Mouse (Mus musculus) megakaryocyte, embryonic 14.5 days (primary cell): Measurements from ENCODE around the gene Slc16a11. TPM values are rescaled to one million over a fixed set of nuclear protein-coding genes. Genes with fewer than 3 reads are reported as not detected.

ENCODE experiments used
- H3K27me3 ChIP-seq: replicated peaks from 2 replicates; pipeline ENCODE3; 2012; ENCODE audit warnings: inconsistent platforms
- H3K36me3 ChIP-seq: replicated peaks from 2 replicates; pipeline ENCODE3; 2012; ENCODE audit warnings: low read length, inconsistent platforms, mixed read lengths
- H3K4me1 ChIP-seq: 2 replicates; pipeline ENCODE4 v1.6.1; 2012; ENCODE audit warnings: inconsistent platforms
- H3K4me3 ChIP-seq: replicated peaks from 2 replicates; pipeline ENCODE3; 2012; ENCODE audit warnings: moderate library complexity, mild to moderate bottlenecking, inconsistent platforms
- H3K9me3 ChIP-seq: 2 replicates; pipeline ENCODE4 v1.6.1; 2012; ENCODE audit warnings: inconsistent platforms
- FLI1 ChIP-seq: IDR thresholded peaks from 2 replicates; pipeline ENCODE4 v1.6.1; 2012; ENCODE audit warnings: low read length, inconsistent platforms, mixed read lengths
- GATA1 ChIP-seq: IDR thresholded peaks from 3 replicates; pipeline ENCODE4 v1.6.1; 2012; ENCODE audit warnings: mixed read lengths, low read length, inconsistent platforms, borderline replicate concordance
- polyA plus RNA-seq: library from polyadenylated mRNA; stranded (reverse); fragments of >175 nt; gene quantifications from 2 replicates; pipeline ENCODE4 v1.2.3, GENCODE M21; 2012; ENCODE audit warnings: low replicate concordance; ENCODE audit not compliant: insufficient read depth

Slc16a11 gene
- polyA plus RNA-seq, 1 experiment: not detected

DNA sequence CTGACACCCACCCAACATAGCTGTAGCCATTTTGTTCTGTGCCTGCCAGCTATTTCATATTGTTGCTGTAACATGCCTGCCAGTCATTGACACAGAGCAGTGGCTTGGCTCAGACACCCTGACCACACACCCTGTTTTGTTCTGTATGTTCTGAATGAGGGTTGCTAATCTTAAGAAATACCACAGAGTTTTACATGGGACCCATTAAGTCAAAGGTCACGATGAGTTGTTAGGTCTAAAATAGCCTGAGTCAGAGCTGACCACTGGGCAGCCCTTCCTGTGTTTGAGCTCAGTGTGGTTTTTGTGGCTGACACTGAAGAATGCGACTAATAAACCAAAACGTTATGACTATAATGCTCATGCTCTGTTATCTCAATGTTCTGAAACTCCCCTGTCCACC is 14.2 kb upstream of the Slc16a11 start:
- H3K9me3 ChIP-seq: peaks cover 11% of the 10 kb centered on the region
- no peak for TF ChIP-seq FLI1
- TF ChIP-seq GATA1: no peak
- peaks cover 76% of the 10 kb centered on the region for H3K27me3 ChIP-seq
- H3K36me3 ChIP-seq: no peaks in the 10 kb centered on the region
- H3K4me3 ChIP-seq: no peak overlapping the region
- peaks cover 43% of the 10 kb centered on the region for H3K4me1 ChIP-seq

DNA sequence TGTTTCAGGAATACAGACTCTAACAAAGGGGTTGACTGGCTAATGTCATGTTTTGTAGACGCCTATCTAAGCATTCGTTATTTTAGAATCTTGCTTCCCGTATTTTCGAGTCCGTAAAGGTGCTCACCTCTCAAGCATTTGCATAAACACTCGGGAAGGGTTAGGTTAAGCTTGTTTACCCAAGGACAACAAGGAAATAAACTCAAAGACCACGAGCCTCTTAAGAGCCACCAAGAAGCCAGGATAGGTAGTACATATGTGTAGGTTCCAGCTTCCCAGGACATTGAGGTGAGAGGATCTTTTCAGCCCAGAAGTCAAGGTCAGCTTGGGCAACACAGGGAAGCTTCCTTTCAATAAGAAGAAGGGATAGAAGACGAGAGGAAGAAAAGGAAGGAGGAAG is 13.4 kb upstream of the Slc16a11 start:
- TF ChIP-seq FLI1 (no peak), GATA1 (no peak)
- peaks cover 73% of the 10 kb centered on the region for H3K27me3 ChIP-seq

DNA sequence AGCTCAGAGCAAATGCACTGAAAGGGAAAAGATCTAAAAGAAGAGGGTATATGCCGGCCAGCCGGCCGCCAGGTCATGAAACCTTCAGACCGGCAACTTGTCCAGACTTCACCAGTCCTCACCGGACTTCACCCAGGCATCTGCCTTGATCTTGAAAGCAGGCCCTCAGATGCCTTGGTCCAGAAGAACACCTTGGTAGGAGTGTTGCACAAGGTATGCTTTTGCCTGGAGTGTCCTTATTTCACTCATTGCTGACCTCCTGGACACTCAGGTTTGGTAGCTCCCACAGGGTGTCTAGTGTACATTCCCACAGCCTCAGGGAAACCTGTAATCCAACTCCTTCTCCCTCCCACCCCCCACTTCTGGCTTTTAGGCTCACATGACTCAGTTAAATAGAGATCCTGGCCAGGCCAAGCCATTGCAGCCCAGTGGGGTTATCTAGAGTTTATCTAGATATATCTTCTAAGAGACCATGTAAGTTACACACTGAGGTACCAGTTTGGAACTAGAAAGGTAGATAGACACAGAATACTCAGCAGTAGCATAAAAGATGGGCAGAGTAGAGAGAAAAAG is 12.4 kb upstream of the Slc16a11 start:
- Histone ChIP-seq H3K4me1 (peaks cover 49% of the 10 kb centered on the region), H3K27me3 (peaks cover 73% of the 10 kb centered on the region), H3K4me3 (no peak overlapping the region), H3K9me3 (peaks cover 10% of the 10 kb centered on the region), H3K36me3 (no peaks in the 10 kb centered on the region)
- TF ChIP-seq GATA1 (no peak), FLI1 (no peak)

More for the DNA sequence above, 13.4 kb upstream of the Slc16a11 start:
- Histone ChIP-seq H3K36me3 (no peaks in the 10 kb centered on the region), H3K9me3 (peaks cover 11% of the 10 kb centered on the region), H3K4me3 (no peak overlapping the region), H3K4me1 (peaks cover 41% of the 10 kb centered on the region)

DNA sequence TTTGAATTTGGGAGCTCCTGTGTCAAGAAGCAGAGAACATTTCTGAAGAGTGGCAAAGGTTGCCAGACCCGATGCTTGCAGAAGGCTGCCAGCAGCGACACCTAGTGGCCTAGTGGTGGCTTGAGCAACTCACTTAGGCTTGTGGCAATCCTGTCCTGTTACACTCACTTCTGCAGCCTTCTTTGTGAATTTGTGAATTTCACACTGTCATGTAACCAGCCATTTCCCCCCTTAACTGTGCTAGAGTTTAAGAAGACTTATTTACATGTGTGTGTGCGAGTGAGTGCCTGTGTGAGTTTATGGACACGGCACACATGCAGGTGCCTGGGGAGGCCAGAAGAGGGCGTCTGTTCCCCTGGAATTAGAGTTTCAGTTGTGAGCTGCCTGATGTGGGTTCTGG is 10.9 kb upstream of the Slc16a11 start:
- Histone ChIP-seq H3K4me1 (peaks cover 57% of the 10 kb centered on the region), H3K9me3 (0 out of 2 replicates have a peak, but pooled peaks cover 4% of the 10 kb centered on the region), H3K36me3 (no peaks in the 10 kb centered on the region), H3K27me3 (peaks cover 69% of the 10 kb centered on the region), H3K4me3 (no peak overlapping the region)
- TF ChIP-seq FLI1: no peak
- no peak for TF ChIP-seq GATA1

DNA sequence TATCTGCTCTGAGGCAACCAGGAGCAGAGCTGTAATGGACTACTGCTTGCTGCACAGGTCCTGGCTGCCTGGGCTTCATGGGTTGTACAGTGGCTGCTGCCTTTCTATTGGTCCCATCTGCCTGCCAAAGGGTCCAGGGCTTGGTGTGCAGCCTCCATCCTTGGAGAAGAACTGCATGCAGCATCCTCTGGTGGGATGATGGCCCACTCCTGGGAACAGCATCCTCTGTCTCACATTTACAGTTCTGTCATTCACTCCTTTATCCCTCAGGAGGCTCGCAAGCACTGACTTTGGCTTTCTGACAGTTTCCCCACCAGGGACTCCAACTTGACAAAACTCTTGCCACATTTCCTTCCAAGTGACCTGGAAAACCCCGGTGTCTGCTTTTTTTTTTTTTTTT is 5.8 kb upstream of the Slc16a11 start:
- Histone ChIP-seq H3K4me3 (no peak overlapping the region), H3K4me1 (peaks cover 46% of the 10 kb centered on the region)
- TF ChIP-seq GATA1: no peak
- no peak for TF ChIP-seq FLI1

DNA sequence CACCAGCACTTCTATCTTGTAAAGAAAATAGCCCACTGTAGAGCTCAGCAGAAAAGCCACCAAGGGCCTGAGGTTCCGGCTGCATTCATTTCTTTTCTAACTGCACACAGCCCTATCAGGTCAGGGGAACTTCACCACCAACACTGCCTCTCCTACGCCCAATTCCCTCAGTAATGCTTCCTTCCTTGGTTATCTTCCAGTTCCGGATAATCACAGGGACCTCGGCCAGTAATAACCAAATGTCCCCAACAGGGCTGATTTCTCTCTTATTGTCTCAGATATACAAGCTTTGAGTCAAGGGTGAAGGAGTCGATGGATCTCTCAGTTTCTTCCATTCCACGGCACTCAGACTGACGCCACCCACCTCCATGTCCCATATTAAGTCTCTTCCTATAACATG is 5.3 kb upstream of the Slc16a11 start:
- TF ChIP-seq FLI1 (no peak), GATA1 (no peak)
- Histone ChIP-seq H3K36me3 (no peaks in the 10 kb centered on the region), H3K4me1 (peaks cover 41% of the 10 kb centered on the region), H3K27me3 (peaks cover 65% of the 10 kb centered on the region), H3K9me3 (no peaks in the 10 kb centered on the region), H3K4me3 (no peak overlapping the region)

More for the DNA sequence above, 5.8 kb upstream of the Slc16a11 start:
- H3K27me3 ChIP-seq: peaks cover 66% of the 10 kb centered on the region
- 0 out of 2 replicates have a peak, but pooled peaks cover 3% of the 10 kb centered on the region for H3K9me3 ChIP-seq
- H3K36me3 ChIP-seq: no peaks in the 10 kb centered on the region

DNA sequence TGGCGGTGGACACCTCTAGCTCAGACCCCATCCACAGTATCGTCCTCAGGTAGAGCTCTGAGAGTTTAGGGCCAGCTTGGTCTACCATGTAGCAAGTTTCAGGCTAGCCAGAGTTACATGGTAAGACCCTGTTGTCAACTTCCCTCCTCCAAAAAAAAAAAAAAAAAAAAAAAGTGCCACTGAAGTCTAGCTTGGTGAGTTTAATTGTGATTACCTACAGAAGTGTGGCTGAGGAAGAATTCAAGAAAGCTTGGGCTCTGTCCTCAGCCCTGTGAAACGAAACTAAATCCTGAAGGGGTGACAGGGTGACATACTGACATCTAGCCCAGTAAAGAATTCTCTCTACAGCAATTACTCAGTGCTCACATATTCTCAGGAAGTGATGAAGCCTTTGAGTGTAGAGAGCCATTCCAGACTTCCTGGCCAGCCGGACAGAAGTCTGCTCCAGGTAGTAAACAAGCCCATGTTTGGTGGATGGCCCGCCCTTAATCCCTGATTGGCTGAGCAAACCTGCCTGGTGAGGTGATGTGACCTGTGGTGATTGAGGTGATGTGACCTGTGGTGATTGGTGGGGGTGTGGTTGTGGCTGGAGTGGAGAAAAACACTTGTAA is 3.7 kb upstream of the Slc16a11 start:
- no peak for TF ChIP-seq GATA1
- TF ChIP-seq FLI1: no peak
- H3K27me3 ChIP-seq: peaks cover 68% of the 10 kb centered on the region
- H3K9me3 ChIP-seq: no peaks in the 10 kb centered on the region
- H3K4me3 ChIP-seq: no peak overlapping the region
- H3K4me1 ChIP-seq: peaks cover 40% of the 10 kb centered on the region
- H3K36me3 ChIP-seq: no peaks in the 10 kb centered on the region

DNA sequence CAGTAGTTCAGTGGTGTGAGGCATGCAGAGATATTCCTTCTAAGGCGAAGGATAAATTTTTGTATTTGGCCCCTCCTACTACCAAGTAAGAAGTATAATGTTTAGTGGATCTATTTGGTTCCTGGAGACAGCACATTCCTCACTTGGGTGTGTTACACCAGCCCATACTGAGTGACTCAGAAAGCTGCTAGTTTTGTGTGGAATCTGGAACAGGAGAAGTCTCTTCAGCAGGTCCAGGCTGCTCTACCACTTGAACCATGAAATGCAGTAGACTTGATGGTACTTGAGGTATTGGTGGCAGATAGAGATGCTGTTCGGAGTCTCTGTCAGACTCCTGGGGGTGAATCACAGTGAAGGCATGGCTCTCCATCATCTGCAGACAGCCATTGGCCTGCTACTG is 1.9 kb upstream of the Slc16a11 start:
- H3K36me3 ChIP-seq: peaks cover 4% of the 10 kb centered on the region
- TF ChIP-seq GATA1: no peak
- TF ChIP-seq FLI1: no peak
- H3K4me3 ChIP-seq: no peak overlapping the region
- H3K27me3 ChIP-seq: peaks cover 76% of the 10 kb centered on the region
- H3K9me3 ChIP-seq: no peaks in the 10 kb centered on the region
- H3K4me1 ChIP-seq: peaks cover 38% of the 10 kb centered on the region

DNA sequence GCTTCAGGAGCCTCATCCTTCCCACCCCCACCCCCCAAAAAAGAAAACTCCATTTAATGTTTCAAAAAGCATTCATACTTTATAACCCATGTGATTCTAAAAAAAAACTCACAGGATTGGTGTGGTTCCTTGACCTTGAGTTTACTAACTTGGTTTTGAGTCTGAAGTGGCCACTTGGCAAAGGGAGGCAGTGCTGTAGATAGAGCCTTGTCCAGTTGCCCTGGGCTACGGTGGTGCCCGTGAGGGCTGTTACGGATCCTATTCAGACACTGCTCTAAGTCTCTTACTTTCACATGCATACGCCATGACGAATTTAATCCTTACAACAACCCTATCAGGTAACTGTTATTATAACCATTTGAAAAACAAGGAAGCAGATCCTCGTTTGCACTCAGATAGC is 580 bp upstream of the Slc16a11 start:
- H3K27me3 ChIP-seq: peaks cover 67% of the 10 kb centered on the region
- no peaks in the 10 kb centered on the region for H3K9me3 ChIP-seq
- no peak overlapping the region for H3K4me3 ChIP-seq
- peaks cover 16% of the 10 kb centered on the region for H3K36me3 ChIP-seq
- peaks cover 30% of the 10 kb centered on the region for H3K4me1 ChIP-seq
- no peak for TF ChIP-seq FLI1
- no peak for TF ChIP-seq GATA1

DNA sequence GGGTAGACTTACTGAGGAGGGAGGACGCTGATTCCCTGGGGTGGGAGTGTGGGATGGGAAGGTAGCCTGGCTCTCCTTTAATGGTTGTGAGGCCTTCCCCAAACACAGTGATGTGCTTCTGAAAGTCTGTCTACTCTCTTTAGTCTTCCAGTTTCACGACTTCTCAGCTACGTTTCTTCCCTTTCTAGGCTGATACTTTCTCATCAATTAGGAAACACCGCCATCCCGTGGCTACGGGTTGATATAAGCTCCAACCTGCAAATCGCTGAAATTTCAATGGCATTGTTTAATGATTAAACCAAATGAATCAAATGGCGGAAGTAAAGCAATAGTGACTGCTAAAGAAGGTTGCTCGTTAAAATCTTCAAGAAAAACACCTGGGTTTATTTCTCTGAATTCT is 344 bp downstream of the Slc16a11 start:
- Histone ChIP-seq H3K9me3 (no peaks in the 10 kb centered on the region), H3K27me3 (peaks cover 61% of the 10 kb centered on the region), H3K4me3 (no peak overlapping the region), H3K4me1 (peaks cover 33% of the 10 kb centered on the region), H3K36me3 (peaks cover 26% of the 10 kb centered on the region)
- TF ChIP-seq GATA1 (no peak), FLI1 (no peak)

DNA sequence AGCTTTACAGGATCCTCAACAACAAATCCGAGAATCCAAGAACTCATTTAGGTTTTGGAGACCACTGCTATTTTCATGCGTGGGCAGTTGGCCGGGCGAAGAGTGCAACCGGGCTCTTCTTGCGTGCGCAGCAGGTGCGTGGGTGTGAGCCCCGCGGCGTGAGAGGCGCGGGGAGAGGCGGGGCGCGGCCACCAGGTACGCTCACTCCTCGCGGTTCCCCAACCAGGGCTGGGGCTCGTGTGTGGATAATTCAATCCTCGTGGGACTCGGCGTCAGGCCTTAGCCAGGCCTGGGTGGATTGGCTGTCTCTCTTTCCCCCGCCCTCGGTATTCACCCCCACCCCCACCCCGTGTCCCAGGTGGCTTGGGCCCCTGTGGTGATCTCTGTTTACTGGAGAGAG is 1.2 kb downstream of the Slc16a11 start:
- peaks cover 34% of the 10 kb centered on the region for H3K36me3 ChIP-seq
- no peak overlapping the region for H3K4me3 ChIP-seq
- TF ChIP-seq GATA1: no peak
- no peak for TF ChIP-seq FLI1
- H3K9me3 ChIP-seq: no peaks in the 10 kb centered on the region
- H3K27me3 ChIP-seq: peaks cover 54% of the 10 kb centered on the region
- H3K4me1 ChIP-seq: peaks cover 34% of the 10 kb centered on the region
